Comparison of ENCODE assay signal across 21 mouse cellular contexts in genomic region chr2:58138611-58139010, GRCm38 (mm10). TPM values are rescaled to one million over a fixed set of nuclear protein-coding genes. Genes with fewer than 3 reads are reported as not detected.
DNase-seq lines count a peak whose midpoint lies in the region; ATAC-seq and TF ChIP-seq lines count a peak whose summit lies in the region.
"Had no signal": no experiment of that assay in that cellular context is flagged by ENCODE, and none has a peak within 500 bp of the region (broad histone marks: within the 10 kb centered on the region; RNA-seq: fewer than 3 reads in every experiment).

No protein-coding gene starts in this region.

- peak; percentile 8; the same call in 1 of the 2 replicates for TF ChIP-seq CTCF in cerebellum, adult 2 months (IDR thresholded peaks at IDR 0.05; ENCODE audit: borderline replicate concordance, insufficient read depth, low read depth, low read length)

- TF ChIP-seq POLR2A in cerebellum, adult 2 months (IDR thresholded peaks at IDR 0.05; ENCODE audit: borderline replicate concordance, insufficient read depth, low read length): no peak

- peak overlapping the region; percentile 85; the same call in 1 of the 2 replicates for H3K27ac ChIP-seq in cerebellum, adult 2 months (ENCODE audit: insufficient read depth, low read length)
- H3K27ac ChIP-seq: embryonic facial prominence, embryonic 13.5 days; hindbrain, embryonic 10.5 days; kidney, postnatal 0 days; limb, embryonic 15.5 days had no signal

- WGBS in cerebellum, adult 2 months: 8% methylated on average over 5 of the region's 5 CpGs

- H3K27me3 ChIP-seq in cerebellum, adult 2 months (ENCODE audit: control insufficient read depth, insufficient read depth, low read length): no peaks in the 10 kb centered on the region
- H3K27me3 ChIP-seq: embryonic facial prominence, embryonic 13.5 days; limb, embryonic 15.5 days; megakaryocyte, embryonic 14.5 days had no signal

- H3K4me3 ChIP-seq in cerebellum, adult 2 months (replicated peaks; ENCODE audit: insufficient read depth, low read depth, low read length): no peak overlapping the region
- H3K4me3 ChIP-seq: embryonic facial prominence, embryonic 13.5 days; hindbrain, embryonic 10.5 days; limb, embryonic 15.5 days; megakaryocyte, embryonic 14.5 days; myocyte had no signal

- peak; percentile 90 for ATAC-seq in cerebellum, adult (ENCODE audit: insufficient number of reproducible peaks, low FRiP score, low TSS enrichment)
- ATAC-seq in CD4-positive, CD25-positive, alpha-beta regulatory T cell, adult 4 months: peak; percentile 16
- ATAC-seq: forebrain, embryonic 16.5 days had no signal

- DNase-seq in cerebellum, postnatal 4 days (ENCODE audit: low spot score in 2 of 2): no peak
- DNase-seq in cerebellum, adult 2 months: peak; percentile 91 to 98
- DNase-seq in cerebellum, postnatal 36 days: peak; percentile 87 to 93
- no peak for DNase-seq in c-Kit-positive CD71-positive TER-119-positive erythroid progenitor cells, embryonic 14.5 days (ENCODE audit: low spot score)
- DNase-seq in heart, postnatal 4 days: no peak
- DNase-seq in frontal cortex, postnatal 36 days (ENCODE audit: low spot score in 2 of 2): no peak
- DNase-seq: adrenal gland, postnatal 10 days; kidney, adult 11 months; layer of hippocampus, postnatal 36 days; midbrain, embryonic 14.5 days; right cerebral cortex, postnatal 25 days; thymus, postnatal 4 days had no signal

- peaks cover 30% of the 10 kb centered on the region for H3K4me1 ChIP-seq in cerebellum, adult 2 months (ENCODE audit: control insufficient read depth, insufficient read depth, low read length)
- H3K4me1 ChIP-seq: hindbrain, embryonic 10.5 days; limb, embryonic 15.5 days had no signal

RNA-seq across cellular contexts. Expression of gene Cytip, which starts 56.7 kb away (rescaled TPM):
- polyA plus RNA-seq in CD4-positive, CD25-positive, alpha-beta regulatory T cell, adult 4 months (2017; shearing (Covaris generic)): 100 to 1,000 TPM; 430 to 456 TPM
- polyA plus RNA-seq in cerebellum, adult 2 months (2012; rRNA removed): 0.38 and 0.40 TPM in 2 replicates
- total RNA-seq in heart, postnatal 4 days (2021): 1 to 10 TPM in 1 of 2 experiments, under 1 TPM in 1; 0.97 to 1.2 TPM

Comparison
In these comparisons a context has a peak if more than half of its experiments do, and no peak if none do; other contexts are left out.
1. DNase-seq: peak in cerebellum, adult 2 months (2 of 2) and cerebellum, postnatal 36 days (2 of 2); none in cerebellum, postnatal 4 days (0 of 2), c-Kit-positive CD71-positive TER-119-positive erythroid progenitor cells, embryonic 14.5 days (single experiment), heart, postnatal 4 days (single experiment) and frontal cortex, postnatal 36 days (0 of 2).
2. RNA of gene Cytip, which starts 56.7 kb away (polyA plus RNA-seq): 430 to 456 TPM in CD4-positive, CD25-positive, alpha-beta regulatory T cell, adult 4 months; 0.38 to 0.40 TPM in cerebellum, adult 2 months; every median in the first group is over 100 times any median in the second.